Mouse (Mus musculus) midbrain, postnatal 0 days (tissue): ENCODE results near the gene Olfr99. TPM values are rescaled to one million over a fixed set of nuclear protein-coding genes. Genes with fewer than 3 reads are reported as not detected.
A peak's percentile ranks its signal among the peaks of the same experiment; 100 is the strongest.
"Not testable (repeated sequence)": the region's sequence is repeated elsewhere in the genome, so short reads cannot be mapped to it uniquely, and the experiment has no call there.

Source experiments
- ATAC-seq: fragments of 200-750 bp; cut with Nextera tagmentation; 2 replicates; pipeline ENCODE4 v1.8.0; 2017; ENCODE audit warnings: moderate number of reproducible peaks, mild to moderate bottlenecking, moderate TSS enrichment, moderate library complexity; ENCODE audit not compliant: low FRiP score
- DNase-seq: peaks from one replicate; pipeline ENCODE4 v3.0.0-alpha.2; 2015; ENCODE audit warnings: low spot score
- H3K27ac ChIP-seq: fragments of 300-500 bp; sonication (generic); 2 replicates; pipeline ENCODE4 v1.5.1; 2014; ENCODE audit warnings: low read depth, mild to moderate bottlenecking, low read length, mixed read lengths
- H3K27me3 ChIP-seq: fragments of 300-500 bp; sonication (generic); 2 replicates; pipeline ENCODE4 v1.6.1; 2014; ENCODE audit warnings: low read length, control low read depth, mixed read lengths; ENCODE audit not compliant: insufficient read depth
- H3K36me3 ChIP-seq: fragments of 300-500 bp; sonication (generic); 2 replicates; pipeline ENCODE4 v1.6.1; 2014; ENCODE audit warnings: low read length, control low read depth, mixed read lengths; ENCODE audit not compliant: insufficient read depth
- H3K4me1 ChIP-seq: fragments of 300-500 bp; sonication (generic); 2 replicates; pipeline ENCODE4 v1.6.1; 2014; ENCODE audit warnings: mild to moderate bottlenecking, control low read depth, antibody characterized with exemption, low read length, mixed read lengths; ENCODE audit not compliant: insufficient read depth
- H3K4me2 ChIP-seq: fragments of 300-500 bp; sonication (generic); 2 replicates; pipeline ENCODE4 v1.6.1; 2014; ENCODE audit warnings: low read depth, mild to moderate bottlenecking, low read length, mixed read lengths; ENCODE audit not compliant: poor library complexity, severe bottlenecking
- H3K4me3 ChIP-seq: fragments of 300-500 bp; sonication (generic); 2 replicates; pipeline ENCODE4 v1.5.1; 2014; ENCODE audit warnings: low read depth, mild to moderate bottlenecking, low read length, moderate library complexity
- H3K9ac ChIP-seq: fragments of 300-500 bp; sonication (generic); replicated peaks from 2 replicates; pipeline ENCODE4 v1.6.1; 2014; ENCODE audit warnings: mild to moderate bottlenecking, low read length, moderate library complexity, mixed read lengths; ENCODE audit not compliant: poor library complexity, severe bottlenecking
- H3K9me3 ChIP-seq: fragments of 300-500 bp; sonication (generic); 2 replicates; pipeline ENCODE4 v1.6.1; 2016; ENCODE audit warnings: low read length, control low read depth
- CTCF ChIP-seq: IDR thresholded peaks from 2 replicates; pipeline ENCODE4 v1.5.1; 2016; ENCODE audit warnings: antibody characterized with exemption, mild to moderate bottlenecking
- WGBS: fragments of 180-500 bp; shearing (Covaris S2); extraction: QIAGEN DNeasy Blood & Tissue Kit; methylation state at CpG from one replicate; pipeline ENCODE4 v1.1.7; 2014; 5-methylcytosine and 5-hydroxymethylcytosine counted together
- polyA plus RNA-seq: library from polyadenylated mRNA; unstranded; fragments of >200 nt; fragmentation: Nextera tagmentation; extraction: Ambion mirVana; gene quantifications from 2 replicates; pipeline ENCODE4 v1.2.1, GENCODE M21; 2015
- total RNA-seq: library from RNA; depleted of rRNA; stranded (reverse); fragments of >200 nt; gene quantifications from 2 replicates; pipeline ENCODE4 v1.2.3, GENCODE M21; 2014; rRNA removed

Olfr99 gene
- total and polyA plus RNA-seq, 2 experiments from 2014 or later, result not detected

DNA sequence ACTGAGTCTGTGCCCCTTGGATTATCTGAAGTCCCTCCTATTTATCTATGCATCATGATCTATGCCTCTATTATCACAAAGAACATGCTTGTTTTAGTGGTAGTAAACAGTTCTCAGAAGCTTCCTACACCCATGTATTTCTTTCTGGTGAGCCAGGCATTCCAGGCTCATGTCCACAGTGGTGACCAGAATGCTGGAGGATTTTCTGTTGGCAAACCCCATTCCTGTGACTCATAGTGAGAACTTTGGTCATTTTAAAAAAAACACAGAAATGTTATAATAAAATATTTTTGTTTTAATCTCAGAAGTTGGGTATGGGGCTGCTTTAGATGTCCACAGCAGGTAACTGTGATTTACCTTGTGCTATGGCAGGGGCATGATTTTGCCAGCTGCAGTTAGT, 33.8 kb downstream of the Olfr99 start:
- H3K9me3 ChIP-seq, result no peaks in the 10 kb centered on the region
- H3K4me1 ChIP-seq, result no peaks in the 10 kb centered on the region

DNA sequence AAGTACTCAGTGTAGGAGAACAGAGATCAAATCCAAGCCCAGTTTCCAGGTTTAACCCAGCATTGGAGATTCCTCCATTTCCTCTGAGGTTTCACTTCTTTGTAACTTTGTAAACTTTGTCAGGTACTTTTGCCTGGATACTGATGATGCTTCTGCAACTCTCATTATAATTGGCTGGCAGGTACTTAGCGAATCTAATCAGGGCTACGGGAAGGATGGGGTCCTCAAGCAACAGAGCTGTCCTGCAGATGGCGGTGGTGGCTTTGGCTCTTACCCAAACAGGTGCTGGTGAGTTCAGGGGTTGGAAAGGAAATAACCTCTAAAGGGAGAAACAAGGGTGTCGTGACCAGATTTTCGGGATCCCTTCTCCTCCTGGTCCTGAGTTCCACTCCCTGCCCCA, 36.5 kb downstream of the Olfr99 start:
- DNase-seq (peak; percentile 53), ATAC-seq (peak; percentile 76; the same call in 1 of the 2 replicates)
- 29% methylated on average over 5 of the region's 5 CpGs for WGBS
- Histone ChIP-seq H3K36me3 (no peaks in the 10 kb centered on the region), H3K27me3 (no peaks in the 10 kb centered on the region), H3K4me2 (no peak overlapping the region), H3K9ac (no peak overlapping the region), H3K4me3 (no peak overlapping the region), H3K9me3 (no peaks in the 10 kb centered on the region), H3K27ac (no peak overlapping the region), H3K4me1 (no peaks in the 10 kb centered on the region)
- peak; percentile 50 for TF ChIP-seq CTCF

More for the DNA sequence above, 33.8 kb downstream of the Olfr99 start:
- Histone ChIP-seq H3K27ac (no peak overlapping the region), H3K4me2 (no peak overlapping the region), H3K27me3 (no peaks in the 10 kb centered on the region), H3K36me3 (no peaks in the 10 kb centered on the region), H3K9ac (no peak overlapping the region), H3K4me3 (no peak overlapping the region)
- no peak for TF ChIP-seq CTCF
- ATAC-seq (no peak), DNase-seq (no peak)

DNA sequence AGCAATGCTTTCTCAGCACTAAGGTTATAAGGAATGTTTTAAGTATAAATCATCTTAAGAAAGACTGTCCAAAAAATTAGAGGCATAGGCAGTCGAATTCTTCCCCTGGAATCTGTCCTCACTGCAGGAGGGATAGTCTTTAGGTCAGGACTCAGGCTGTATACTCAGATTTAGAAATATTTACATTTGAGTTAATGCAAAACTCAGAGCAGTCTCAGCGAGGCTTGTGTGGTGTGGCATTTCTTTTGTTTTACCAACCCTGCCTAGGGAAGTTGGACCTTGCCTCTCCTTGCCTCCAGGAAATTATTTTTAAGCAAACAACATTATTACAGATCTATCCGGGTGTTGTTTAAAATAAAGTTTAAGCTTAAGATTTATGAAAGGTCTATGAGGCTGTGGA, 41.1 kb downstream of the Olfr99 start:
- WGBS, result 60% methylated on average over 3 of the region's 3 CpGs
- no peaks in the 10 kb centered on the region for H3K9me3 ChIP-seq

GRCm38 (mm10) chr17:37237230-37237629, 46.0 kb downstream of the Olfr99 start, which contains the start of gene Olfr97:
TSS of gene Olfr97 (minus strand) at chr17:37237330.
- H3K36me3 ChIP-seq, H3K4me3 ChIP-seq, H3K9me3 ChIP-seq, H3K9ac ChIP-seq, H3K27ac ChIP-seq, H3K4me2 ChIP-seq, H3K4me1 ChIP-seq, H3K27me3 ChIP-seq, DNase-seq, ATAC-seq: not testable (repeated sequence)
- 86% methylated on average over 2 of the region's 2 CpGs for WGBS

More for the DNA sequence above, 41.1 kb downstream of the Olfr99 start:
- H3K27ac ChIP-seq, result no peak overlapping the region
- no peak overlapping the region for H3K9ac ChIP-seq
- H3K36me3 ChIP-seq, result no peaks in the 10 kb centered on the region
- H3K4me3 ChIP-seq, result no peak overlapping the region
- no peaks in the 10 kb centered on the region for H3K27me3 ChIP-seq
- no peak overlapping the region for H3K4me2 ChIP-seq
- ATAC-seq, result no peak
- no peak for DNase-seq
- no peak for TF ChIP-seq CTCF
- H3K4me1 ChIP-seq, result no peaks in the 10 kb centered on the region

Other genes starting within 250 kb of the Olfr99 start
- gene Gabbr1, start 237.5 kb downstream of the Olfr99 start, total RNA-seq, result 633 and 639 TPM in 2 replicates
- gene Gabbr1, start 237.5 kb downstream of the Olfr99 start, polyA plus RNA-seq, result 111 and 116 TPM in 2 replicates
- not detected in 2 replicates for gene Olfr90, start 195.0 kb downstream of the Olfr99 start, total RNA-seq
- not detected in 2 replicates for gene Olfr90, start 195.0 kb downstream of the Olfr99 start, polyA plus RNA-seq
- not detected in 2 replicates for gene Olfr91, start 185.2 kb downstream of the Olfr99 start, total RNA-seq
- gene Olfr91, start 185.2 kb downstream of the Olfr99 start, polyA plus RNA-seq, result not detected in 2 replicates
- gene Olfr92, start 163.4 kb downstream of the Olfr99 start, total RNA-seq, result not detected in 2 replicates
- gene Olfr92, start 163.4 kb downstream of the Olfr99 start, polyA plus RNA-seq, result not detected in 2 replicates
- not detected in 2 replicates for gene Olfr93, start 122.0 kb downstream of the Olfr99 start, total RNA-seq
- gene Olfr93, start 122.0 kb downstream of the Olfr99 start, polyA plus RNA-seq, result not detected in 2 replicates
- not detected in 2 replicates for gene Ubd, start 89.6 kb downstream of the Olfr99 start, total RNA-seq
- not detected in 2 replicates for gene Ubd, start 89.6 kb downstream of the Olfr99 start, polyA plus RNA-seq
- gene Olfr94, start 82.5 kb downstream of the Olfr99 start, total RNA-seq, result not detected in 2 replicates
- gene Olfr94, start 82.5 kb downstream of the Olfr99 start, polyA plus RNA-seq, result not detected in 2 replicates
- not detected in 2 replicates for gene Olfr95, start 70.3 kb downstream of the Olfr99 start, total RNA-seq
- gene Olfr95, start 70.3 kb downstream of the Olfr99 start, polyA plus RNA-seq, result 0.02 TPM in 1 of 2 replicates, not detected in the other
- gene Olfr96, start 63.3 kb downstream of the Olfr99 start, total RNA-seq, result not detected in 2 replicates
- not detected in 2 replicates for gene Olfr96, start 63.3 kb downstream of the Olfr99 start, polyA plus RNA-seq
- not detected in 2 replicates for gene Olfr97, start 46.1 kb downstream of the Olfr99 start, total RNA-seq
- not detected in 2 replicates for gene Olfr97, start 46.1 kb downstream of the Olfr99 start, polyA plus RNA-seq
- not detected in 2 replicates for gene Olfr98, start 19.7 kb downstream of the Olfr99 start, total RNA-seq
- not detected in 2 replicates for gene Olfr98, start 19.7 kb downstream of the Olfr99 start, polyA plus RNA-seq
- gene H2-M3, start 13.2 kb downstream of the Olfr99 start, total RNA-seq, result 1.6 TPM in 2 replicates
- gene H2-M3, start 13.2 kb downstream of the Olfr99 start, polyA plus RNA-seq, result 2.5 and 2.6 TPM in 2 replicates
- gene Olfr101, start 20.9 kb upstream of the Olfr99 start, total RNA-seq, result not detected in 2 replicates
- not detected in 2 replicates for gene Olfr101, start 20.9 kb upstream of the Olfr99 start, polyA plus RNA-seq
- gene Olfr102, start 33.6 kb upstream of the Olfr99 start, total RNA-seq, result not detected in 2 replicates
- gene Olfr102, start 33.6 kb upstream of the Olfr99 start, polyA plus RNA-seq, result not detected in 2 replicates
- not detected in 2 replicates for gene Olfr103, start 56.2 kb upstream of the Olfr99 start, total RNA-seq
- gene Olfr103, start 56.2 kb upstream of the Olfr99 start, polyA plus RNA-seq, result not detected in 2 replicates
- 0.33 TPM in 1 of 2 replicates, not detected in the other for gene Olfr104-ps, start 76.1 kb upstream of the Olfr99 start, total RNA-seq
- gene Olfr104-ps, start 76.1 kb upstream of the Olfr99 start, polyA plus RNA-seq, result not detected in 2 replicates
- gene Olfr105-ps, start 95.6 kb upstream of the Olfr99 start, total RNA-seq, result not detected in 2 replicates
- gene Olfr105-ps, start 95.6 kb upstream of the Olfr99 start, polyA plus RNA-seq, result not detected in 2 replicates
- gene Olfr106-ps, start 106.9 kb upstream of the Olfr99 start, total RNA-seq, result not detected in 2 replicates
- gene Olfr106-ps, start 106.9 kb upstream of the Olfr99 start, polyA plus RNA-seq, result not detected in 2 replicates
- gene Olfr107, start 115.8 kb upstream of the Olfr99 start, total RNA-seq, result not detected in 2 replicates
- not detected in 2 replicates for gene Olfr107, start 115.8 kb upstream of the Olfr99 start, polyA plus RNA-seq
- gene Olfr108, start 162.0 kb upstream of the Olfr99 start, total RNA-seq, result not detected in 2 replicates
- gene Olfr108, start 162.0 kb upstream of the Olfr99 start, polyA plus RNA-seq, result not detected in 2 replicates
- not detected in 2 replicates for gene Olfr109, start 175.5 kb upstream of the Olfr99 start, total RNA-seq
- not detected in 2 replicates for gene Olfr109, start 175.5 kb upstream of the Olfr99 start, polyA plus RNA-seq
- gene H2-M2, start 200.1 kb upstream of the Olfr99 start, total RNA-seq, result not detected in 2 replicates
- not detected in 2 replicates for gene H2-M2, start 200.1 kb upstream of the Olfr99 start, polyA plus RNA-seq
- not detected in 2 replicates for gene Olfr110, start 209.0 kb upstream of the Olfr99 start, total RNA-seq
- not detected in 2 replicates for gene Olfr110, start 209.0 kb upstream of the Olfr99 start, polyA plus RNA-seq
- 0.14 TPM in 1 of 2 replicates, not detected in the other for gene Olfr111, start 224.6 kb upstream of the Olfr99 start, total RNA-seq
- not detected in 2 replicates for gene Olfr111, start 224.6 kb upstream of the Olfr99 start, polyA plus RNA-seq